Mouse (Mus musculus): ENCODE results near the gene Ceacam20.
"Not testable (repeated sequence)": the region's sequence is repeated elsewhere in the genome, so short reads cannot be mapped to it uniquely, and the experiment has no call there.

DNA sequence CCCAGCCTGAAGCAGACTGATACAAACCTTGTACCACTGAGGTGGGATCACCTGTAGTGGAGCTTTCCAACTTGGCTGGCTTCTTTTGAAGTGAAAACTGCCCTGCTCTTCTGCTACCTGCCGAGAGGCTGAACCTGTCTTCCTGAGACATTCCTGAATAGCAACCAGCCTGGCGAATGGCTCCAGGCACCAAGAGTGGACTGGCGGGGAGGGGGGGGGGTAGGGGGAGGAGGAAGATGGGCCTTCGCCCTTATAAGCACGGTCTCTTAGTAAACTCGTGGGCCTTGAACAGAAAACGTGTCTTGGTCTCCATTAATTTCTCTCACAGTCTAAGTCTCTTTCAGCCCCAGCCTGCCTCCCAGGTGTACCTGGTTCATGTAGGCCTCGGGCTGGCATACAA, 26.0 kb downstream of the Ceacam20 start, which contains the start of gene Nlrp9b:
- TF ChIP-seq CTCF (IDR thresholded peaks at IDR 0.05; ENCODE audit: borderline replicate concordance, insufficient read depth, low read depth, low read length); POLR2A (IDR thresholded peaks at IDR 0.05; ENCODE audit: borderline replicate concordance, insufficient read depth, low read length): not testable (repeated sequence)

Data from cerebellum, adult 2 months (tissue).